27 mouse cellular contexts compared by ENCODE assay signal in genomic region chr2:8427720-8428119, GRCm38 (mm10).
DNase-seq lines count a peak whose midpoint lies in the region; ATAC-seq lines count a peak whose summit lies in the region.
"Had no signal": no experiment of that assay in that cellular context is flagged by ENCODE, and none has a peak within 500 bp of the region (broad histone marks: within the 10 kb centered on the region; RNA-seq: fewer than 3 reads in every experiment).

No protein-coding gene starts in this region.

- H3K9ac ChIP-seq in hindbrain, embryonic 16.5 days (ENCODE audit: low read depth, low read length): no peak overlapping the region
- H3K9ac ChIP-seq in hindbrain, embryonic 14.5 days: no peak overlapping the region
- H3K9ac ChIP-seq in neural tube, embryonic 13.5 days: no peak overlapping the region
- H3K9ac ChIP-seq: embryonic facial prominence, embryonic 13.5 days; embryonic facial prominence, embryonic 15.5 days; forebrain, embryonic 12.5 days had no signal

- H3K4me2 ChIP-seq in hindbrain, embryonic 16.5 days (ENCODE audit: low read length): no peak overlapping the region
- H3K4me2 ChIP-seq in hindbrain, embryonic 14.5 days (replicated peaks): no peak overlapping the region
- no peak overlapping the region for H3K4me2 ChIP-seq in neural tube, embryonic 13.5 days
- H3K4me2 ChIP-seq: embryonic facial prominence, embryonic 13.5 days; embryonic facial prominence, embryonic 15.5 days; forebrain, embryonic 12.5 days had no signal

- no peaks in the 10 kb centered on the region for H3K27me3 ChIP-seq in hindbrain, embryonic 16.5 days (replicated peaks; ENCODE audit: control insufficient read depth, insufficient read depth, low read length)
- H3K27me3 ChIP-seq in hindbrain, embryonic 14.5 days (ENCODE audit: control insufficient read depth, insufficient read depth, low read length): no peaks in the 10 kb centered on the region
- H3K27me3 ChIP-seq in neural tube, embryonic 13.5 days: no peaks in the 10 kb centered on the region
- H3K27me3 ChIP-seq: CH12.LX; embryonic facial prominence, embryonic 13.5 days; embryonic facial prominence, embryonic 15.5 days; forebrain, embryonic 12.5 days had no signal

- no peaks in the 10 kb centered on the region for H3K9me3 ChIP-seq in hindbrain, embryonic 16.5 days (ENCODE audit: control insufficient read depth, low read length)
- peaks cover 5% of the 10 kb centered on the region; the same call in 1 of the 2 replicates for H3K9me3 ChIP-seq in hindbrain, embryonic 14.5 days (ENCODE audit: control insufficient read depth, low read length)
- no peaks in the 10 kb centered on the region for H3K9me3 ChIP-seq in neural tube, embryonic 13.5 days
- H3K9me3 ChIP-seq: embryonic facial prominence, embryonic 13.5 days; embryonic facial prominence, embryonic 15.5 days; forebrain, embryonic 10.5 days; forebrain, embryonic 12.5 days; G1E had no signal

- 70% methylated on average over 1 of the region's 1 CpGs for WGBS in hindbrain, embryonic 16.5 days
- WGBS in hindbrain, embryonic 14.5 days: 79% methylated on average over 1 of the region's 1 CpGs
- WGBS in neural tube, embryonic 13.5 days: 38% methylated on average over 1 of the region's 1 CpGs

- H3K36me3 ChIP-seq in hindbrain, embryonic 16.5 days (ENCODE audit: control insufficient read depth, insufficient read depth, low read length): no peaks in the 10 kb centered on the region
- H3K36me3 ChIP-seq in hindbrain, embryonic 14.5 days (replicated peaks; ENCODE audit: control insufficient read depth, insufficient read depth): no peaks in the 10 kb centered on the region
- no peaks in the 10 kb centered on the region for H3K36me3 ChIP-seq in neural tube, embryonic 13.5 days
- H3K36me3 ChIP-seq: embryonic facial prominence, embryonic 13.5 days; embryonic facial prominence, embryonic 15.5 days; forebrain, embryonic 10.5 days; forebrain, embryonic 12.5 days; G1E had no signal

- H3K27ac ChIP-seq in hindbrain, embryonic 16.5 days (ENCODE audit: low read depth, low read length): no peak overlapping the region
- H3K27ac ChIP-seq in hindbrain, embryonic 14.5 days: no peak overlapping the region
- H3K27ac ChIP-seq in neural tube, embryonic 13.5 days (replicated peaks): no peak overlapping the region
- H3K27ac ChIP-seq: embryonic facial prominence, embryonic 13.5 days; embryonic facial prominence, embryonic 15.5 days; forebrain, embryonic 10.5 days; forebrain, embryonic 12.5 days had no signal

- H3K4me3 ChIP-seq in hindbrain, embryonic 16.5 days (ENCODE audit: low read length): no peak overlapping the region
- no peak overlapping the region for H3K4me3 ChIP-seq in hindbrain, embryonic 14.5 days (replicated peaks; ENCODE audit: low read length)
- no peak overlapping the region for H3K4me3 ChIP-seq in neural tube, embryonic 13.5 days
- H3K4me3 ChIP-seq: embryonic facial prominence, embryonic 13.5 days; embryonic facial prominence, embryonic 15.5 days; erythroblast, embryonic 14.5 days; forebrain, embryonic 10.5 days; forebrain, embryonic 12.5 days had no signal

- no peak for DNase-seq in hindbrain, embryonic 14.5 days (ENCODE audit: low spot score)
- no peak for DNase-seq in neural tube, embryonic 10.5 days (ENCODE audit: extremely low spot score, low spot score)
- DNase-seq in cerebellum, postnatal 4 days (ENCODE audit: low spot score in 2 of 2): no peak
- DNase-seq: adrenal gland, adult 8-10 months; adrenal gland, postnatal 14 days; adrenal gland, postnatal 36 days; B cell, adult 2 months; cerebellum, adult 11-12 months; cerebellum, adult 2 months; cerebellum, adult 9-10 months; cerebellum, postnatal 10 days; cerebellum, postnatal 25 days; embryo, embryonic 11 days had no signal

- no peaks in the 10 kb centered on the region for H3K4me1 ChIP-seq in hindbrain, embryonic 16.5 days (ENCODE audit: control insufficient read depth, insufficient read depth, low read depth, low read length)
- no peaks in the 10 kb centered on the region for H3K4me1 ChIP-seq in hindbrain, embryonic 14.5 days (replicated peaks; ENCODE audit: control insufficient read depth, insufficient read depth, low read length)
- no peaks in the 10 kb centered on the region for H3K4me1 ChIP-seq in neural tube, embryonic 13.5 days (replicated peaks)
- H3K4me1 ChIP-seq: embryonic facial prominence, embryonic 13.5 days; embryonic facial prominence, embryonic 15.5 days; forebrain, embryonic 10.5 days; forebrain, embryonic 12.5 days had no signal

- 0 out of 2 replicates have a peak, but pooled peaks have one; percentile 34 for ATAC-seq in hindbrain, embryonic 16.5 days
- ATAC-seq in hindbrain, embryonic 14.5 days (ENCODE audit: low FRiP score): no peak
- peak; percentile 71 for ATAC-seq in neural tube, embryonic 13.5 days (ENCODE audit: low read depth)
- ATAC-seq: activated CD4-positive, CD25-positive, alpha-beta regulatory T cell, adult 4 months; CD4-positive, CD25-positive, alpha-beta regulatory T cell, adult 4 months; forebrain, embryonic 14.5 days; forebrain, embryonic 16.5 days; Patski had no signal
